Mouse (Mus musculus): ENCODE measurements around the gene Cep131. TPM values are rescaled to one million over a fixed set of nuclear protein-coding genes. Genes with fewer than 3 reads are reported as not detected.

The Cep131 gene
- polyA plus RNA-seq, 1 experiment from 2014 or later = 19.2 TPM

GRCm38 (mm10) chr11:120042141-120042838 lies 44.3 kb downstream of the Cep131 start:
- no peak overlapping the region for H3K4me3 ChIP-seq (ENCODE audit: low read depth, low read length)
- ATAC-seq (replicated peaks; ENCODE audit: low FRiP score) (no peak), DNase-seq (ENCODE audit: low spot score) (no peak)
- WGBS = 51% methylated on average over 7 of the region's 7 CpGs
- peak overlapping the region; percentile 71 for H3K27ac ChIP-seq (ENCODE audit: low read depth, low read length)
- H3K4me2 ChIP-seq = peak overlapping the region; percentile 25; the same call in 1 of the 2 replicates
- H3K9ac ChIP-seq (ENCODE audit: low read depth, low read length) = no peak overlapping the region
- H3K36me3 ChIP-seq (ENCODE audit: control insufficient read depth, insufficient read depth, low read length) = no peaks in the 10 kb centered on the region
- H3K4me1 ChIP-seq (replicated peaks; ENCODE audit: control insufficient read depth, insufficient read depth, low read length) = peaks cover 20% of the 10 kb centered on the region
- no peaks in the 10 kb centered on the region for H3K9me3 ChIP-seq (ENCODE audit: control insufficient read depth, low read length)
- H3K27me3 ChIP-seq (replicated peaks; ENCODE audit: control insufficient read depth, insufficient read depth, low read length) = peaks cover 23% of the 10 kb centered on the region

- no peaks in the 10 kb centered on the region for H3K9me3 ChIP-seq (ENCODE audit: control insufficient read depth, low read length)
- peak overlapping the region; percentile 31; the same call in 1 of the 2 replicates for H3K4me2 ChIP-seq
- H3K4me1 ChIP-seq (replicated peaks; ENCODE audit: control insufficient read depth, insufficient read depth, low read length) = peaks cover 17% of the 10 kb centered on the region
- DNase-seq (ENCODE audit: low spot score) (no peak), ATAC-seq (replicated peaks; ENCODE audit: low FRiP score) (peak; percentile 67)
- H3K36me3 ChIP-seq (ENCODE audit: control insufficient read depth, insufficient read depth, low read length) = no peaks in the 10 kb centered on the region
- 0 out of 2 replicates have a peak overlapping the region, but pooled peaks have one; percentile 20 for H3K4me3 ChIP-seq (ENCODE audit: low read depth, low read length)
- H3K9ac ChIP-seq (ENCODE audit: low read depth, low read length) = no peak overlapping the region
- 45% methylated on average over 13 of the region's 13 CpGs for WGBS
- peak overlapping the region; percentile 71 for H3K27ac ChIP-seq (ENCODE audit: low read depth, low read length)
- H3K27me3 ChIP-seq (replicated peaks; ENCODE audit: control insufficient read depth, insufficient read depth, low read length) = peaks cover 15% of the 10 kb centered on the region
These were observed 45.2 kb downstream of the Cep131 start for GRCm38 (mm10) chr11:120041191-120042123.

GRCm38 (mm10) chr11:120040440-120040839 lies 46.2 kb downstream of the Cep131 start:
- whole genome bisulfite sequencing = 49% methylated on average over 8 of the region's 8 CpGs
- no peak overlapping the region for H3K4me2 ChIP-seq
- ATAC-seq (replicated peaks; ENCODE audit: low FRiP score) (no peak), DNase-seq (ENCODE audit: low spot score) (no peak)
- no peak overlapping the region for H3K27ac ChIP-seq (ENCODE audit: low read depth, low read length)
- H3K9me3 ChIP-seq (ENCODE audit: control insufficient read depth, low read length) = 0 out of 2 replicates have a peak, but pooled peaks cover 3% of the 10 kb centered on the region
- H3K9ac ChIP-seq (ENCODE audit: low read depth, low read length) = no peak overlapping the region
- H3K4me1 ChIP-seq (replicated peaks; ENCODE audit: control insufficient read depth, insufficient read depth, low read length) = peaks cover 17% of the 10 kb centered on the region
- no peak overlapping the region for H3K4me3 ChIP-seq (ENCODE audit: low read depth, low read length)
- H3K27me3 ChIP-seq (replicated peaks; ENCODE audit: control insufficient read depth, insufficient read depth, low read length) = peaks cover 5% of the 10 kb centered on the region; the same call in 1 of the 2 replicates
- no peaks in the 10 kb centered on the region for H3K36me3 ChIP-seq (ENCODE audit: control insufficient read depth, insufficient read depth, low read length)

GRCm38 (mm10) chr11:120039581-120039980 lies 47.0 kb downstream of the Cep131 start:
- Histone ChIP-seq H3K27me3 (replicated peaks; ENCODE audit: control insufficient read depth, insufficient read depth, low read length) (no peaks in the 10 kb centered on the region), H3K4me1 (replicated peaks; ENCODE audit: control insufficient read depth, insufficient read depth, low read length) (peaks cover 17% of the 10 kb centered on the region), H3K9me3 (ENCODE audit: control insufficient read depth, low read length) (0 out of 2 replicates have a peak, but pooled peaks cover 3% of the 10 kb centered on the region), H3K4me2 (no peak overlapping the region), H3K27ac (ENCODE audit: low read depth, low read length) (no peak overlapping the region), H3K9ac (ENCODE audit: low read depth, low read length) (no peak overlapping the region), H3K36me3 (ENCODE audit: control insufficient read depth, insufficient read depth, low read length) (no peaks in the 10 kb centered on the region), H3K4me3 (ENCODE audit: low read depth, low read length) (no peak overlapping the region)
- 35% methylated on average over 4 of the region's 4 CpGs for WGBS
- no peak for DNase-seq (ENCODE audit: low spot score)
- no peak for ATAC-seq (replicated peaks; ENCODE audit: low FRiP score)

GRCm38 (mm10) chr11:120034762-120035161 lies 51.9 kb downstream of the Cep131 start:
- peaks cover 5% of the 10 kb centered on the region for H3K4me1 ChIP-seq (replicated peaks; ENCODE audit: control insufficient read depth, insufficient read depth, low read length)
- no peak overlapping the region for H3K4me2 ChIP-seq
- no peak overlapping the region for H3K4me3 ChIP-seq (ENCODE audit: low read depth, low read length)
- H3K27ac ChIP-seq (ENCODE audit: low read depth, low read length) = no peak overlapping the region
- DNase-seq (ENCODE audit: low spot score) (no peak), ATAC-seq (replicated peaks; ENCODE audit: low FRiP score) (no peak)
- WGBS = 39% methylated on average over 5 of the region's 5 CpGs
- no peaks in the 10 kb centered on the region for H3K27me3 ChIP-seq (replicated peaks; ENCODE audit: control insufficient read depth, insufficient read depth, low read length)
- no peak overlapping the region for H3K9ac ChIP-seq (ENCODE audit: low read depth, low read length)
- 0 out of 2 replicates have a peak, but pooled peaks cover 3% of the 10 kb centered on the region for H3K9me3 ChIP-seq (ENCODE audit: control insufficient read depth, low read length)
- H3K36me3 ChIP-seq (ENCODE audit: control insufficient read depth, insufficient read depth, low read length) = no peaks in the 10 kb centered on the region

- DNase-seq (ENCODE audit: low spot score) (no peak), ATAC-seq (replicated peaks; ENCODE audit: low FRiP score) (no peak)
- Histone ChIP-seq H3K27me3 (replicated peaks; ENCODE audit: control insufficient read depth, insufficient read depth, low read length) (no peaks in the 10 kb centered on the region), H3K9me3 (ENCODE audit: control insufficient read depth, low read length) (0 out of 2 replicates have a peak, but pooled peaks cover 3% of the 10 kb centered on the region), H3K9ac (ENCODE audit: low read depth, low read length) (no peak overlapping the region), H3K27ac (ENCODE audit: low read depth, low read length) (no peak overlapping the region), H3K36me3 (ENCODE audit: control insufficient read depth, insufficient read depth, low read length) (no peaks in the 10 kb centered on the region), H3K4me3 (ENCODE audit: low read depth, low read length) (no peak overlapping the region), H3K4me2 (no peak overlapping the region), H3K4me1 (replicated peaks; ENCODE audit: control insufficient read depth, insufficient read depth, low read length) (peaks cover 5% of the 10 kb centered on the region; the same call in 1 of the 2 replicates)
- 38% methylated on average over 3 of the region's 3 CpGs for WGBS
These were observed 52.3 kb downstream of the Cep131 start for GRCm38 (mm10) chr11:120034306-120034705.

- 0 out of 2 replicates have a peak, but pooled peaks cover 3% of the 10 kb centered on the region for H3K9me3 ChIP-seq (ENCODE audit: control insufficient read depth, low read length)
- no peak for DNase-seq (ENCODE audit: low spot score)
- ATAC-seq (replicated peaks; ENCODE audit: low FRiP score) = no peak
- no peak overlapping the region for H3K4me2 ChIP-seq
- H3K36me3 ChIP-seq (ENCODE audit: control insufficient read depth, insufficient read depth, low read length) = no peaks in the 10 kb centered on the region
- H3K27me3 ChIP-seq (replicated peaks; ENCODE audit: control insufficient read depth, insufficient read depth, low read length) = no peaks in the 10 kb centered on the region
- H3K27ac ChIP-seq (ENCODE audit: low read depth, low read length) = no peak overlapping the region
- WGBS = 76% methylated on average over 3 of the region's 3 CpGs
- H3K4me3 ChIP-seq (ENCODE audit: low read depth, low read length) = no peak overlapping the region
- H3K9ac ChIP-seq (ENCODE audit: low read depth, low read length) = no peak overlapping the region
- H3K4me1 ChIP-seq (replicated peaks; ENCODE audit: control insufficient read depth, insufficient read depth, low read length) = peaks cover 5% of the 10 kb centered on the region; the same call in 1 of the 2 replicates
These were observed 53.2 kb downstream of the Cep131 start for GRCm38 (mm10) chr11:120033473-120033872.

GRCm38 (mm10) chr11:120032052-120032451 lies 54.6 kb downstream of the Cep131 start:
- H3K4me3 ChIP-seq (ENCODE audit: low read depth, low read length) = no peak overlapping the region
- 0 out of 2 replicates have a peak, but pooled peaks cover 3% of the 10 kb centered on the region for H3K9me3 ChIP-seq (ENCODE audit: control insufficient read depth, low read length)
- H3K27ac ChIP-seq (ENCODE audit: low read depth, low read length) = no peak overlapping the region
- 56% methylated on average over 8 of the region's 8 CpGs for WGBS
- peaks cover 5% of the 10 kb centered on the region; the same call in 1 of the 2 replicates for H3K4me1 ChIP-seq (replicated peaks; ENCODE audit: control insufficient read depth, insufficient read depth, low read length)
- ATAC-seq (replicated peaks; ENCODE audit: low FRiP score) (no peak), DNase-seq (ENCODE audit: low spot score) (no peak)
- H3K27me3 ChIP-seq (replicated peaks; ENCODE audit: control insufficient read depth, insufficient read depth, low read length) = no peaks in the 10 kb centered on the region
- no peaks in the 10 kb centered on the region for H3K36me3 ChIP-seq (ENCODE audit: control insufficient read depth, insufficient read depth, low read length)
- no peak overlapping the region for H3K9ac ChIP-seq (ENCODE audit: low read depth, low read length)
- no peak overlapping the region for H3K4me2 ChIP-seq

Measured in liver, embryonic 11.5 days (tissue).